Mouse (Mus musculus) lung, adult 18-20 months (tissue): Measurements from ENCODE around the gene Cpvl.

ENCODE experiments used
- DNase-seq, 2 experiments: peaks; one replicate each; pipeline ENCODE4 v3.0.0; 2022; ENCODE audit warnings: mixed read lengths in 2 of 2

Gene Cpvl

GRCm38 (mm10) chr6:53880530-53881234 is 97.8 kb downstream of the Cpvl start:
- peak in 1 of 2 experiments; percentile 46 for DNase-seq

- DNase-seq: no peak
Measured at GRCm38 (mm10) chr6:53879567-53879966, 98.9 kb downstream of the Cpvl start.

- DNase-seq: peak in 1 of 2 experiments; percentile 22
Measured at GRCm38 (mm10) chr6:53874881-53875429, 103.5 kb downstream of the Cpvl start.

GRCm38 (mm10) chr6:53871903-53872302 is 106.6 kb downstream of the Cpvl start:
- no peak for DNase-seq

- no peak for DNase-seq
Measured at GRCm38 (mm10) chr6:53863011-53863410, 115.5 kb downstream of the Cpvl start.

- DNase-seq: no peak
Measured at GRCm38 (mm10) chr6:53859106-53859505, 119.4 kb downstream of the Cpvl start.

GRCm38 (mm10) chr6:53857822-53858221 is 120.6 kb downstream of the Cpvl start:
- DNase-seq: no peak

GRCm38 (mm10) chr6:53856775-53857174 is 121.7 kb downstream of the Cpvl start:
- peak in 1 of 2 experiments; percentile 24 for DNase-seq

GRCm38 (mm10) chr6:53854971-53855856 is 123.3 kb downstream of the Cpvl start:
- DNase-seq: no peak

GRCm38 (mm10) chr6:53854226-53854625 is 124.2 kb downstream of the Cpvl start:
- no peak for DNase-seq

GRCm38 (mm10) chr6:53853546-53853945 is 124.9 kb downstream of the Cpvl start:
- DNase-seq: no peak

- DNase-seq: no peak
Measured at GRCm38 (mm10) chr6:53844626-53845025, 133.8 kb downstream of the Cpvl start.

GRCm38 (mm10) chr6:53825213-53825612 is 153.3 kb downstream of the Cpvl start:
- no peak for DNase-seq
